Mouse (Mus musculus) liver, embryonic 14.5 days (tissue): ENCODE results near the gene Dnajb14.
A peak's percentile ranks its signal among the peaks of the same experiment; 100 is the strongest.

Experiments used
- CTCF ChIP-seq: IDR thresholded peaks from 2 replicates; pipeline ENCODE4 v1.5.1; 2016; ENCODE audit warnings: antibody characterized with exemption, low read depth, control low read depth
- EP300 ChIP-seq: IDR thresholded peaks from 2 replicates; pipeline ENCODE4 v1.6.1; 2016; ENCODE audit warnings: antibody characterized with exemption, low read depth

DNA sequence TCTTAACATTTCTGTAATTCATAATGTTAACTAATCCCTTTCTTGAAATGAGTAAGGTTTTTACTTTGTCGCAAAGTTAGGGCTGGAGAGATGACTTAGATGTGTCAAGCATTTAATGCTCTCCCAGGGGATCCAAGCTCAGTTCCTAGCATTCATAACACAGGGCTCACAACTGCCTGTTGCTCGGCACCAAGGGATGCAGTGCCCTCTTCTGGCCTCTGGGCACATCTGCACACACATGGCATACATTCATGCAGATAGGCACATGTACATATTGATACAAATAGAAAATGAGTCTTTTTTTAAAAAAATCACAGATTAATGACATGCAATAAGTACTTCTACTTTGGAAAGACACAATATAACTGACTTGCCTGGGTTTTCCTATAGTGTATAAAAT, 16.3 kb upstream of the Dnajb14 start:
- TF ChIP-seq CTCF = peak; percentile 52
- TF ChIP-seq EP300 = no peak
